Mouse (Mus musculus): ENCODE data around the gene Anxa3.

DNA sequence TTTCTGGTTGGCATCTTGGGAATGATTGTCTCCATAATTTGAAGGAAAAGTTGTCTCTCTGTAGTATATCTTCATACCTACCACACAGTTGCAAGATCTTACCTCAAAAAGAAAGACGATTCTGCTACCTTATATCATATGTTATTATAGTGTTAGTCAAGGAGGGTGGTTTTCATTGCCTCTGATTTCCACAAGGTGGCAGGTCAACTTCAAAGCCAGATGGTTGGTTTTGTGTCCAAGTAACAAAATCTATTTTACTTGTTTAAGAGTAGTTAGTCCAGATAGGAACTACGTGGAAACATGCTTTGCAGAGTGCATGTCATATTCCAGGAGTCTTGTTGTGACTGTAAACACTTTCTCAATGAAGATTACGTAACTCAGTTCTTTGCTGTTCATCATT lies 61.2 kb downstream of the Anxa3 start:
- TF ChIP-seq POLR2A (IDR thresholded peaks at IDR 0.05; ENCODE audit: insufficient read length, low read depth) (no peak), POLR2AphosphoS2 (IDR thresholded peaks at IDR 0.05; ENCODE audit: insufficient read length, low read depth) (no peak), USF1 (IDR thresholded peaks at IDR 0.05; ENCODE audit: low read depth) (no peak), CEBPB (IDR thresholded peaks at IDR 0.05; ENCODE audit: insufficient read depth, poor library complexity, severe bottlenecking) (no peak), TCF3 (IDR thresholded peaks at IDR 0.05; ENCODE audit: insufficient read length, low read depth) (no peak), REST (IDR thresholded peaks at IDR 0.05; ENCODE audit: insufficient read depth, insufficient read length) (no peak), MYOD1 (IDR thresholded peaks at IDR 0.05; ENCODE audit: control insufficient read depth in 1 of 3, insufficient read length in 2 of 3, low read depth in 2 of 3) (no peak), MAX (IDR thresholded peaks at IDR 0.05; ENCODE audit: low read depth) (no peak), MYOG (IDR thresholded peaks at IDR 0.05; ENCODE audit: control insufficient read depth in 1 of 3, insufficient read depth in 1 of 3, insufficient read length in 2 of 3, low read depth in 2 of 3) (no peak), E2F4 (IDR thresholded peaks at IDR 0.05; ENCODE audit: insufficient read depth) (no peak), TCF12 (IDR thresholded peaks at IDR 0.05; ENCODE audit: insufficient read depth, poor library complexity, severe bottlenecking) (no peak)
